Mouse (Mus musculus) left cerebral cortex, adult 8-10 months (tissue): Measurements from ENCODE around the gene Slc39a7. TPM values are rescaled to one million over a fixed set of nuclear protein-coding genes. Genes with fewer than 3 reads are reported as not detected.

Experiments used
- DNase-seq, 2 experiments: peaks; one replicate each; pipeline ENCODE4 v3.0.0; 2022; ENCODE audit warnings: low spot score in 2 of 2
- total RNA-seq, 4 experiments: library from RNA; stranded (reverse); gene quantifications; 2 replicates each; pipeline ENCODE4 v1.2.4; 2022

Gene Slc39a7
- 10 to 100 TPM; 91.2 to 98.6 (median 95.0) TPM for total RNA-seq

DNA sequence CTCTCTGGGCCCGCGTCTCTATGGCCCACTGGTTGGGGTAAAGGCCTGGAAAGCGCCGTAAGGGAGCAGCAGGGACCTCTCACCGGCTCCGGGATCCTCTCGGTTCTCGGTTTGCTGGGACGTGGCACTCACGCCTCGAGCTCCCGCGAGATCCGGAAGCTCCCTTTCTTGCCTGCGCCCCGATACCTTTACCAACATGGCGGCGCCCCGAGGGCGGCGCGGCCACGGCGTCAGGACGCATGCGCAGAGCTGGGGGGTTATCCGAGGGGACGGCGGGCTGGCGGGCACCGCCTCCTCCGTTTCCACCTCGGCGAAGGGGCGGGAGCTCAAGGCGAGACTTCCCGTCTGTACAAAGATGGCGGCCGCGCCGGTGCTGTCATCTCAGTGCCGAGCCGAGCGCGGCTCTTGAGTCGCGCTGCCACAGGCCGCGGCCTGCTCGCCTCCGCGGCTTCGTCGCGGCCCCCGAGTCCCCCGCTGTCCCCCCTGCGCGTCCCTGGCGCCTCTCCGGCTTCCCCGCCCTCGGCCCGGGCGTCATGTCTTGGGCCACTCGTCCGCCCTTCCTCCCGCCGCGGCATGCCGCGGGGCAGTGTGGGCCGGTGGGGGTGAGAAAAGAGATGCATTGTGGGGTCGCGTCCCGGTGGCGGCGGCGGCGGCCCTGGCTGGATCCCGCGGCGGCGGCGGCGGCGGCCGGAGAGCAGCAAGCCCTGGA lies at the start of gene Slc39a7, which contains the start of gene Rxrb:
Gene Slc39a7 (minus strand): TSS at position 218 of the 709 bp plus-strand sequence.
Gene Rxrb (plus strand): TSS at position 348 of the 709 bp plus-strand sequence.
- peak; percentile 95 to 96 for DNase-seq

DNA sequence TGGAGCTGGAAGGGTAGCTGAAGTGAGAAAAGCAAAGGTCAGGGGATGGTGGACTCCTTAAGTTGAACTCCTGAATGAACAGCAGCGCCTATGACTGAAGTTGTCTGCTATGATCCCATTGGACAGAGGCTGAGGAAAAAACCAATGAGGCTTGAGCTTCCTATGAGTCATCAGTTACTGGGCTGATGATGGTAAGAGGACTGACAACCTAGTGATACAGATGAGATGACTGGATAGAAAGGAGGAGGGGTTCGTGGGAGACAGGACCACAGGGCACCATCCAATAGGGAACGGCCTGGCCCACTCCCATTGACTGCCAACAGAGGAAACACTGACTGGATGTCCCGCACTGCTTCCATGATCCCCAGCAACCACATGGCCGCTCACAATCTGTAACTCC lies 48.1 kb upstream of the Slc39a7 start:
- peak in 1 of 2 experiments; percentile 22 for DNase-seq

DNA sequence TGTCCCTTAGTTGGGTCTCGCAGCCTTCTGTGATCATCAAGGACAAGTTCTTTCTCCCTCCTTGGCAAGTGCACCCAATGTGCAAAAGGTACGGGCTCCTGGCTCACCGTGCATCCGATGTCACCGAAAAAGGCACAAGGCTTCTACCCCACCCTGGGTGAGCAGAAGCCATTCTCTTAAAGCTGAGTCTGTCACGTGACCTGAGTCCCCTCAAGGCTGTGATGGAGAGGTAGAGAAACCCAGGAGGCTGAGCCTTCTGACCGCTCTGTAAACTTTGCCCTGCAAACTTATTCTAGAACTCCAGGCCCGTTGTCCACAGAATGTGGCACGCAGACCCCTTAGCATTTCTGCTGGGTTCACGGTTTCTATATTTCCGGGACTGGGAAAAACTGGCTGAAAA lies 47.5 kb upstream of the Slc39a7 start:
- DNase-seq, result no peak

DNA sequence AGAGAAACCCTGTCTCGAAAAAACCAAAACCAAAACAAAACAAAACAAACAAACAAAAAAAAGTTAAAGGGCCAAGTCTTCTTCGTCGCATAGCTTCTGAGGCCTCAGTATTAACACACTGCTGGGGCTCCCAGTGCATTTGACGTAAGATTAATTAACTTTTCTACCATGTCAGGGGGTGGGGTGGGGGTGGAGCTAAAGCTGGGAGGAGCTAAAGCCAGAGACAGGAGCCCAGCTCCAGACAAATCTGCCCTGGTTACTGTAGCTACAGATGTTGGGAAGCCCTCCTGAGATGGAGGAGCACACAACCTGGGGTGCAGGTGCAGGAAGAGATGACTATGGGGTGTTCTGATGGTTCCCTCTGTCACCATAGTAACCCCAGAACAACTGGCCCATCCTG lies 46.7 kb upstream of the Slc39a7 start:
- no peak for DNase-seq

DNA sequence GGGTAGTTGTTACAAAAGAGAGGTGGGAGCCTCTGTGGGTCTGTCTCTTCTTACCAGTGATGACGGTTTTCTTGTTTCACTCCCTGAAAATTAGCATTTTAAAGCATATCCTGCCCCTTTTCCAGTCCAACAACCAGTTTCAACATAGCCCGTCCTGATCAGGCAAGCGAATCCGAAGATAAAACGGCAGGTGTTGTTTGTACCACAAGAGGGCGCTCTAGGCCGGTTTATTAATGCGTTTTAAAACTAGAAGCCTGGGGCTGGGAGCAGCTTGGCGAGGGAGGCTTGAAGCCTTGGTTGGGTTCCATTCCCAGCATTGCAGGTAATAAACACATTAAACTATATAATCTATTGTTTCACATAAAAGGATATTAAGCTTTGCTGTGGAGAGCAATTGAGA lies 46.1 kb upstream of the Slc39a7 start:
- peak in 1 of 2 experiments; percentile 37 for DNase-seq

DNA sequence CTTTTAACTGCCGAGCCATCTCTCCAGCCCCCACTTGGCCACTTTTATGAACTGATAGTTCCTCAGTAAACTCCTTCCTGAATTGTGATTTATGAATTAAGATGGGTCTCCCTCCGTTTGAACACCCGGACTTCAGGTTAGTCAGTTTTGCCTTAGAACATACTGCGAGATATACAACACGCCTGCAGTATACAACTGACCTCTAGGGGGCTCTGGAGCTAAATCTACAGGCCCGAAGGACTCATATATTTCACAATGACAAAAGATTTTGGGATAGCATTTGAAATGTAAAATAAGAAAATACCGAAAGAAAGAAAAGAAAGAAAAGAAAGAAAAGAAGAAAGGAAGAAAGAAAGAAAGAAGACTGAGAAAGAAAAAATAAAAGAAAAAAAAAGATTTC lies 43.8 kb upstream of the Slc39a7 start:
- DNase-seq, result peak in 1 of 2 experiments; percentile 23

DNA sequence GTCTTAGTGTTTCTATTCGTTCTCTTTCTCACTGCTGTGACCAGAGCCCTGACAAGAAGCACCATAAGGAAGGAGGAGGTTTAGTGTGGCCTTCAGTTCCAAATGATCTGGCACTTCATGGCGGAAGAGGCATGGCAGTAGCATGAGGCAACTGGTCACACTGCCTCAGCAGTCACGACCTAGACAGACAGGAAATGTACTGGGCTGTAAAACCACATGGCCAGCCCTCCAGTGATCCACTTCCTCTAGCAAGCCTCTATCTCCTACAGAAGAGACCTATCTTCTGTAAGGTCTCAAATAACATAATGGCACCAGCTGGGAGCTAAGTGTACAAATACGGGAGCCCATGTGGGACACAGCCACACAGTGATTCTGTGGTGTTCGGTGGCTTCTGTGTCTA lies 40.6 kb upstream of the Slc39a7 start:
- no peak for DNase-seq

DNA sequence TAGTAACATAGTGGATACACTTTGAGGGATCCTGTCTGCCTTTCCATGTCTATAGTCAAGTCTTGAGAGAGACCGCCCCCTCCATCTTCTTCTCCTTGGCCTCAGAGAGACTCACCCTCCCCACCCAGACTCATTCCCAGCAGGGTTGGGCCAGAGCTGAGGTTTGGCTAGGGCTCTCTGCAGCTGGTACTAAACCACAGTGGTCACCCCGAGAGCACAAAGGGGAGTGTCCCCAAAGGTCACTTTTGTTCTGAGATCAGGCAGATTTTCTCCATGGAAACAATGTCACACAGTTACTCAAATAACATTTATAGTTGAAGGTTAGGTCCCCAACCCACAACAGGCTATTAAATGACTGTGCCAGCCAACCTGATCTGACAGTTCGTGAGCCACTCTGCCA lies 37.4 kb upstream of the Slc39a7 start:
- DNase-seq, result no peak

DNA sequence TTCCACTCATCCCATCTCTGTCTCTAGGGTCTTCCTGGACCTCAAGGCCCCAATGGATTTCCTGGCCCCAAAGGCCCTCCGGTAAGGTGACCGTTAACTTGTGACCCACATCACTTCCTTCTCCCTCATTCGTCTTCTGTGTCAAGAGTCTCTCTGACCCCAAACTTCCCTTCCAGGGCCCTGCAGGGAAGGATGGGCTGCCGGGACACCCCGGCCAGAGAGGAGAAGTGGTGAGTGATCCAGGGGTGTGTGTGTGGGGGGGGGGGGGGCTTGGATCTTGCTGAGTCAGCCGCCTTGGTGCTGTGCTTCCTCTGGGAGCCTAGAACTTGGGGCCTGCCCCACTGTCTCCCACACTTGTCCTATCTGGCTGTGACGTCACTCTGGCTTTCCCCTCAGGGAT lies 25.7 kb upstream of the Slc39a7 start:
- no peak for DNase-seq

DNA sequence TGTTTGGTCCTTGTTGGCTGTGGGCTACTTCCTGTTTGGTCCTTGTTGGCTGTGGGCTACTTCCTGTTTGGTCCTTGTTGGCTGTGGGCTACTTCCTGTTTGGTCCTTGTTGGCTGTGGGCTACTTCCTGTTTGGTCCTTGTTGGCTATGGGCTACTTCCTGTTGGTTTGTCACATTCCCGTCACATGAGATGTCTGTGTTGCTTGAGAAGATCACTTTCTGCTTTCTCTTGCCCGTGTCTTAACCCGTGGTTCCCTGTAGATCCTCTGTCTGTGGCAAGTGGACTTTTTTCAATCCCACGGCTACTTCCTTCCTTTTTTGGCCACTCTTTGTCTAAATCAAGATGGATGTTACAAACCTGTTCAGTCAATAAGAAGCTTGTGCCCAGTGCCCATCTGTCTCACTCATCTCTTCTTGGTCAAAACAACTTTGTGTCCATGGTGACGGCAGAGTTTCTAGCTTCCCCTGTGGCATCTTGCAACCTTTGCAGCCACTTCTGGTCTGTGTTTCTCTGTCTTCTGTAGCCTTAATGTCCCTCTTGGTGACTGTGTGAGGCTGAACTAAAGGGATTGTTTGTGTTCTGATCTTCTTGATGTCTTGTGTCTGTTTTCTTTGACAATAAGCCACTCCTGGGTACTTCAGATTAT lies 16.0 kb upstream of the Slc39a7 start:
- no peak for DNase-seq

DNA sequence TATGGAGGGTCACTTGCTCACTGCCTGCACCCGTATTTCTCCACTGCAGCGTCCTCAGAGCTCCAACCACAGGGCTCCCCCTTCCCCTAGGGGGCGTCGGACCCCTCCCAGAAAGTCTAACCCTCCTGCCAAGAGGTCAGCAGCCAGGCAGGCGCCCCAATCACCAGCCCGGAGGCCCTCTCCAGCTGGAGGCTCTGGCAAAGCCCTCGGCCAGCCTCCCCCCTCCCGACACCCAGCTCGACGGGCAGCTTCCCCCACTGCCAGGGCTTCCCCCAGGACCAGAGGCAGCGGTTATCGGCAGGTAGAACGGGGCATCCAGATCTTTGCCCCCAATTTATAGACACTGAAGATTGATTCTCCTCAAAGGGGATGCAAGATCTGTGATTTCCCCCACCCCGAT lies 14.5 kb upstream of the Slc39a7 start:
- DNase-seq, result no peak

DNA sequence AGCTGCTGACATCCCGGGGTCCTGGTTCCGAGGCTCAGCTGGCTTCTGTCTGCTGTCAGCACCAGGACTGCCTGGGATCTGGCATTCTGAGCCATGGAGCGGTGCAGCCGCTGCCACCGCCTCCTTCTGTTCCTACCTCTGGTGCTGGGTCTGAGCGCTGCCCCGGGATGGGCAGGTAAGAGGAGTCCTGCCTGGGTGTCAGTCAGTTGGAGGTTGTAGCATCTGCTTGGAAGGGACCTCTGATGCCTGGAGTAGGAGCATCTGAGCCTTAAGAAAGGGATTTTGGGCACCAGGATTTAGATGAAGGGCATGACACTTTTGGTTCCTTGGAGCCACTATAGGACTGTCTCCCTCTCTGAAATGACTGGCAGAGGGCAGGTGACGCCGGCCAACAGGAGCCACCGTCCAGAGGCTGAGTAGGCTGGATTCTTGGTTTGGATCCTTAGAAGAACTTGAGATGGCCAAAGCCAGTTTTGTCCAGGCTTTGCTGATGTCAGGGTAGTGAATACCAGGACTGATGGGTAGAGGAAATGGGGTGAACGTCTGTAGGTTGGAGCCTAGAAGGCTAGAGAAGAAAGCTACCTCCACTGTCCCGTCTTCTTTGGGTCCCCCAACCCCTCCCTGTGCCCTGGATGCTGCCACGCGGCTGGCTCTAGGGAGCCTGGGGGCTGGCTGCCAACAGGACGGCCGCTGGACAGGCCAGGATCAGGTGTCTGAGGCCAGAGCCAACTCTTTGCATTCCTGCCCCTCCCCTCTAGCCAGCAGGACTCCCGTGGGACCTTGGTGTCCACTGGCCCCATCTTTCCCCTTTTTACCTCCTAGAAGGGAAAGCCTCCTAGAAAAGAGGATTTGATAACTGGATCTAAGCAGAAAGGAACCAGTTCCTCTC lies 8.3 kb upstream of the Slc39a7 start:
- peak; percentile 15 to 39 for DNase-seq

DNA sequence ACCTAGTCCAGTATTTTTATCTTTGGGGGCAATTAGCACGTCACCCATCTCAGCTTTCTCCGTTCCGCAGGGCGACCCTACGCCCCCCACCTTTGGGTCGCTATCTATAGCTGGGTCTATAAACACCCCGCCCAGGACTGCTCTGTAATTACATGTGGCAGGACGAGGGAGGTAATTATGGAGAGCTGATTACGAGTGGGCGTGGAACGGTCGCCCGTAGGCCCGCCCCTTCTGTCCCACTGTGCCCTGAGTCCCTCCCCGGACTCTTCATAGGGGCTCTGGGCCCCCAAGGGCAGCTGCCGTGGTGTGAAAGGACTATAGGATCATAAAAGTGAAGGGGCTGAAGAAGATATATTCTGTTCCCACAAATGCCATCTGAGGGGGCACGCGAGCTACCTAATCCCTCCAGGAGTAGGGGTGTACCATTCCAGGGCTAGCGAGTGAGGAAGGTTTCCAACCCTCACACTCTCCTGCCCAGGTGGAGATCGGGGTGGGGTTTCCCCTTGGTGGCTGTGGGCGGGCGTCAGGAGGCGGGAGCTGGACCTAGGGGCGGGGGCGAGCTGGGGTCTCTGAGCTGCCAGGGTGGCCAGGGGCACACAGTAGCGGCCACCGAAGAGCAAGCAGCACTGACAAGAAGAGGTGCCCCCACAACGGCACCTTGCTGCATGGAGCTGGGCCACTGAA lies 7.5 kb upstream of the Slc39a7 start, which contains the start of gene Col11a2:
Gene Col11a2 (plus strand): TSS at position 560 of the 684 bp plus-strand sequence.
- peak in 1 of 2 experiments; percentile 28 for DNase-seq

DNA sequence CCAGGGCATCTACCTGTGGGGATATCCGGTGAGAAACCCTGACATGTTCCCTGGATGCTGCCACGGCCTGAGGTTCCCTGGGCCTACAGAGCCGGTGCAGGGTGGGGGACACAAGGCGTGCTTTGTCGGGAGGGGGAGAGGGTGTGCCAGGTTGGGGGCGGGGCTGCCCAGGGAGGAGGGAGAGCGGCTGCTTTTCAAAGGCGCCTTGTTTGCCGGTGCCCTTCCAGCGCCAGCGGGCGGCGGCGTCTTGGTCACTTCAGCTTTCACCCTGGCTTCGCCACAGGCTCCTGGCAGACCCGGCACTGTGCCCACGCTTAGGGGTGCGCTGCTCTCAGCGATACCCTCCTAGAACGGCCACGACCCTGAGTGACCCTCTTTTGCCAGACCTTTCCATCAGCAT lies 7.0 kb upstream of the Slc39a7 start:
- DNase-seq, result peak; percentile 45 to 67

DNA sequence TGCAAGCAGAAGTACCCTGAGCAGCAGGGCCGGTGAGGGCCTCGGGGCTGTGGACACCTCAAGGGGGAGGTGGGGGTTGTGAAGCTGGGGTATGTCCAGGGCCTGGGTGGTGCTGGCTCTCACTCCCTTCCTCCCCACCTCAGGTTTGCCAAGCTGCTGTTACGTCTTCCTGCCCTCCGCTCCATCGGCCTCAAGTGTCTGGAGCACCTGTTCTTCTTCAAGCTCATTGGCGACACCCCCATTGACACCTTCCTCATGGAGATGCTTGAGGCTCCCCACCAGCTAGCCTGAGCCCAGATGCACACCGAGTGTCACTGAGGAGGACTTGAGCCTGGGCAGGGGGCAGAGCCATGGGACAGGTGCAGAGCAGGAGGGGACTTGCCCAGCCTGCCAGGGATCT lies 5.8 kb upstream of the Slc39a7 start:
- DNase-seq, result no peak

DNA sequence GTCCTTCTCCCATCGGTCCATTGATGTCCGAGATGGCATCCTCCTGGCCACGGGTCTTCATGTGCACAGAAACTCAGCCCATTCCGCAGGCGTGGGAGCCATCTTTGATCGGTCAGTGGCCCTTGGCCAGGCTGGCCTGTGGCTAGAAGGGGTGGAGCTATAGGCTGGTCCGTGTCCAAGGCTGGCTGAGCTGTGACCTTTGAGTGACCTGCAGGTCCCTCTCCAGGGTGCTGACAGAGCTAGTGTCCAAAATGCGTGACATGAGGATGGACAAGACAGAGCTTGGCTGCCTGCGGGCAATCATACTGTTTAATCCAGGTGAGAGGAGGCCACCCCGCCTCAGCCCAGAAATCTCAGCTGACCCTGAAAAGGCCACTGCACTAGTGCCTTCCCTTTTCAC lies 5.2 kb upstream of the Slc39a7 start:
- peak in 1 of 2 experiments; percentile 56 for DNase-seq

DNA sequence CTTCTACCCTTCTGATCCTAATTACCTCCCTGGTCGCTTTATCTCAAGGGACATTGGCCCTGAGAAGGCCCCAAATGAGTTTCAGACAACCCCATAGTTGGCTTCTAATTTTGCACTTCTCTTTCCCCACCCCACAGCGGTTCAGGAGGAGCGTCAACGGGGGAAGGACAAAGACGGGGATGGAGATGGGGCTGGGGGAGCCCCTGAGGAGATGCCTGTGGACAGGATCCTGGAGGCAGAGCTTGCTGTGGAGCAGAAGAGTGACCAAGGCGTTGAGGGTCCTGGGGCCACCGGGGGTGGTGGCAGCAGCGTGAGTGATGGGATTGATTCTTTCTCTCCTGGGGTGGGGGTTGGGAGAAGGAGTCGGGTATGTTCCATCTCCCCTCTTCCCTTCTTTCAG lies 4.0 kb upstream of the Slc39a7 start:
- no peak for DNase-seq

DNA sequence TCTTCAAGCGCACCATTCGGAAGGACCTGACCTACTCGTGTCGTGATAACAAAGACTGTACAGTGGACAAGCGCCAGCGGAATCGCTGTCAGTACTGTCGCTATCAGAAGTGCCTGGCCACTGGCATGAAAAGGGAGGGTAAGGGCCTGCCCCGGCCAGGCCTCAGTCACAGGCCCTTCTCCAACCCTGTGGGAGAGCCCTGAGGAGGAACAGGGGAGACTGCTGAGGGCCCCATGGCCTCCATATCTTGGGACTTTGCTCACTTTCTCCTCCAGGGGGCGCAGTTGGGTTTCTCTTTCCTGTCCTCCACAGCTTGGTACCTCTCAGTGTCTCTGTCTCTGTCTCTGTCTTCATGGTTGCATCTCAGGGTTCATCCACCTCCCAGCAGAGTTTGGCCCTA lies 2.6 kb upstream of the Slc39a7 start:
- peak; percentile 45 to 50 for DNase-seq

DNA sequence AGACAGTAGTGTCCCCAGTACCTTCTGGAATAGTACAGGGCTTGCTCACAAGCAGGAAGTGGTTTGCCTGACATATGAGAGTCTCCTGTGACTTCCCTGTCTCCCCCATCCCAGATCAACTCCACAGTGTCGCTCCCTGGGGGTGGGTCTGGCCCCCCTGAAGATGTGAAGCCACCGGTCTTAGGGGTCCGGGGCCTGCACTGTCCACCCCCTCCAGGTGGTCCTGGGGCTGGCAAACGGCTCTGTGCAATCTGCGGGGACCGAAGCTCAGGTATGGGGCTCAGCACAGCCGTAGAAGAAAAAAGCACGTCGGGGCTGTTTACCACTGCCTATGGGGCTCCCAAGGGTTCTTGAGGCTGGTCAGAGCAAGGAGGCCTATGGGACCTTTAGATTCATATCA lies 2.0 kb upstream of the Slc39a7 start:
- no peak for DNase-seq

DNA sequence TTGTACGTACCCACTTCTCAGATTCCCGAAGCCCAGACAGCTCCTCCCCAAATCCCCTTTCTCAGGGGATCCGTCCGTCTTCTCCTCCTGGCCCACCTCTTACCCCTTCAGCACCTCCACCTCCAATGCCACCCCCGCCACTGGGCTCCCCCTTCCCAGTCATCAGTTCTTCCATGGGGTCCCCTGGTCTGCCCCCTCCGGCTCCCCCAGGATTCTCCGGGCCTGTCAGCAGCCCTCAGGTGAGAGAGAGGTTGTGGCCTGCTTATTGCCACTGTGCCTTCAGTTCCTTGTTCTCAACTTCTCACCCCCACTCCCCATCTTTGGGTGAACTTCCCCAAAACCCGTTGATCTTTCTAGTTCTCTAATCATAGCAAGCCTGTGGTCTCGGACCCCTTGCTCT lies 1.3 kb upstream of the Slc39a7 start:
- DNase-seq, result no peak

DNA sequence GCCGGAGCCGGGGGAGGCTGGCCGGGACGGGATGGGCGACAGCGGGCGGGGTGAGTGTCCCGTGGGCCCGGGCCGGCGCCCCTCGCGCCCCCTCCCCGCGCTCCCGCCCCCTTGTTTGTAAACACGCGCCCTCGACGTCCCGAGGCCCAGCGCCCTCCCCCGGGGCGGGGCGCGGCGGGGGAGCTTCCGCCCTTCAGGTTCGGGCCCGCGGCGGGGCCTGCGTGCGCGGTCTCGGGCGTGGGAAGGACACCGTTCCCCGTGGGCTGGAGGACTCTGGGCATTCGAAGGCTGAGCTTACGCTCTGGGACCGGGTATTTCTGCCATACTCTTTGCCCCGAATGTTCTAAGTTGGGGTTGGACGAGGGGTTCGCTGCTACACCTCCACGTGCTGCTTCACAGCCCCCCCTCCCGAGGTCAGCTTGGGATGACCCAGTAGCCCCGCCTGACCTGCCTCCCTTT lies 721 bp upstream of the Slc39a7 start:
- peak; percentile 63 to 73 for DNase-seq
